Mouse (Mus musculus) c-Kit-negative CD71-positive TER-119-positive erythroid progenitor cells, embryonic 14.5 days (primary cell): Measurements from ENCODE around the gene Pnkp.

Experiments used
- DNase-seq: peaks from one replicate; pipeline ENCODE4 v3.0.0-alpha.2; 2013; ENCODE audit warnings: low read depth, low spot score

The Pnkp gene

GRCm38 (mm10) chr7:44826771-44827170 lies 30.2 kb upstream of the Pnkp start:
- no peak for DNase-seq

- no peak for DNase-seq
Measured at GRCm38 (mm10) chr7:44828706-44829105, 28.2 kb upstream of the Pnkp start.

- no peak for DNase-seq
Measured at GRCm38 (mm10) chr7:44832763-44833162, 24.2 kb upstream of the Pnkp start.

- DNase-seq, result no peak
Measured at GRCm38 (mm10) chr7:44835373-44836015, 21.4 kb upstream of the Pnkp start.

- DNase-seq, result no peak
Measured at GRCm38 (mm10) chr7:44836016-44836404, 20.9 kb upstream of the Pnkp start.

- no peak for DNase-seq
Measured at GRCm38 (mm10) chr7:44836423-44837053, 20.4 kb upstream of the Pnkp start.

- no peak for DNase-seq
Measured at GRCm38 (mm10) chr7:44838073-44838472, 18.9 kb upstream of the Pnkp start.

GRCm38 (mm10) chr7:44839171-44839490 lies 17.8 kb upstream of the Pnkp start:
- DNase-seq, result no peak

- no peak for DNase-seq
Measured at GRCm38 (mm10) chr7:44839491-44840191, 17.3 kb upstream of the Pnkp start.

GRCm38 (mm10) chr7:44840426-44840825 lies 16.5 kb upstream of the Pnkp start:
- DNase-seq, result no peak

GRCm38 (mm10) chr7:44841825-44842463 lies 15.0 kb upstream of the Pnkp start:
- DNase-seq, result no peak

GRCm38 (mm10) chr7:44845006-44845405 lies 11.9 kb upstream of the Pnkp start:
- no peak for DNase-seq

- DNase-seq, result no peak
Measured at GRCm38 (mm10) chr7:44846804-44847203, 10.1 kb upstream of the Pnkp start.

GRCm38 (mm10) chr7:44847772-44848171 lies 9.2 kb upstream of the Pnkp start:
- no peak for DNase-seq

- DNase-seq, result peak; percentile 90
Measured at GRCm38 (mm10) chr7:44848561-44849415, 8.2 kb upstream of the Pnkp start, which contains the start of the genes Akt1s1 and Tbc1d17. Gene Akt1s1 (plus strand): TSS chr7:44848991. Gene Tbc1d17 (minus strand): TSS chr7:44849079.

- peak; percentile 79 for DNase-seq
Measured at GRCm38 (mm10) chr7:44849416-44850111, 7.4 kb upstream of the Pnkp start.

- DNase-seq, result peak; percentile 50
Measured at GRCm38 (mm10) chr7:44850146-44850545, 6.8 kb upstream of the Pnkp start.

- no peak for DNase-seq
Measured at GRCm38 (mm10) chr7:44850789-44851624, 5.9 kb upstream of the Pnkp start.

- DNase-seq, result no peak
Measured at GRCm38 (mm10) chr7:44851625-44852234, 5.2 kb upstream of the Pnkp start.
